Mouse (Mus musculus) spleen, postnatal 10 days (tissue): ENCODE results near the gene Stx1b.
"Not testable (repeated sequence)": the region's sequence is repeated elsewhere in the genome, so short reads cannot be mapped to it uniquely, and the experiment has no call there.

Experiments
- DNase-seq, 2 experiments: peaks; one replicate each; pipeline ENCODE4 v3.0.0; 2021 to 2022; ENCODE audit warnings: low spot score in 2 of 2

Stx1b gene

DNA sequence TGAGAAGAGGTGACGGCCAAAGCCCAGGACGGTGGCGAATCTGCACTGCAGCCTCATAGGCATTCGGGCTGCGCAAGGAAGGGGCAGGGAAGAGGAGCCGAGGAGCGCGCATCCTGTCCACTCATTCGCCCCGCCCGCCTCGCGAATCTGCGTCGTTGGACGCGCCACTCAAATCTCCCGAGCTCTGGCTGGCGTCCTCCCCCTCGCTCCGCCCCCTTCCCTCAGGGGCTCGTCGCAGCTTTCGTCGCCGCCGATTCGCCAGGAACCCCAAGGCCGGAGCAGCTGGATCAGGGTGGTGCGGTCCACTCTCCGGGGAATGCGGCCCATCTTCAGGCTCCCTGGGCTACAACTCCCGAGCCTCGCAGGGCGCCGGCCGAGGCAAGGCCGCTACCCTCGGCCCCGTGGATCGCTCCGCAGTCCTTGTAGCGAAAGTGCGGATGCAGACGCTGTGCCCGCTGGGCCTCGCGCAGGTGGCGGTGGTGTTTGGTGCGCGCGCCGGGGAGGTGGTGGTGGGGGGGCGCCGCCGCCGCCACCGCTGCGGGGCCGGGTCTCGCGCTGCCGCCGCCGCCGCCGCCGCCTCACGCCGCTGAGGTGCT lies 47.4 kb downstream of the Stx1b start:
- DNase-seq, result peak; percentile 95 to 98

DNA sequence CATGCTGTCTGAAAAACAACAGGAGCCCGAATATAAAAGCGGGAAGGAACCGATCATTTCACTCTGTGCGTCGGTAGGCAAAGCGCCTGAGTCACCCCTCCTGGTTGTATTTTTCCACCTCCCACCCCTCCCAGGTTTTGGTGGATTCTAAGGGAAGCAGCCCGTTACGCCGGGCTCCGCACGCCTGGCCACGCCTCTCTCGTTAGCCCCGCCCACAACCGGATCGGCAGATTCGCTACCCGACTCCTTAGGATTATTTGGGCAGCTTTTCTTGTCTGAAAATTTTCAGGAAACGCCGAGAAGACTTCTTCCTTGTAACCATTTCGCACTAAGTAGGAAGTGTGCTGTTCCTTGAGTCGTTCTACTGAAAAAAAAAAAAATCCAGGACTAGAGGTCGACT lies 47.9 kb downstream of the Stx1b start, which contains the start of gene Setd1a:
Gene Setd1a (plus strand): TSS at position 245 of the 400 bp plus-strand sequence.
- DNase-seq, result peak; percentile 91 to 94

- DNase-seq, result not testable (repeated sequence)
Observed at GRCm38 (mm10) chr7:127775837-127776236, 48.5 kb downstream of the Stx1b start.

- DNase-seq, result peak; percentile 61 to 86
Observed at GRCm38 (mm10) chr7:127773664-127774384, 50.5 kb downstream of the Stx1b start.

DNA sequence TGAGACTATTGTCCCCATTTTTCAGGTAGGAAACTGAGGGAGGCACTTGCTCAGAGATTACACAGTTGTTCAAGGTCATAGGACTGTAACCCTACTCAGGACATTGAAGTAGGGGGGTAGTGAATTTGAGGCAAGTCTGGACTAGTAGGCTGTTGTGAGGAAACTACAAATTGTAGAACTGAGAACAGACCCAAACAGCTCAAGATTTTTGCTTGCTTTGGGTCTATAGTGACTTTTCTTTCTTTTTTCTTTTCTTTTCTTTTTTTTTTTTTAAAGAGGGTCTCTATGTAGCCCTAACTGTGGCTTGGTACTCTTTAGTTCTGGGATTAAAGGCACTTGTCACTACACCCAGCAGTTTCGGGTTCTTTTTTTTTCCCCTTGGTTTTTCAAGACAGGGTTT lies 51.8 kb downstream of the Stx1b start:
- DNase-seq, result no peak

GRCm38 (mm10) chr7:127772080-127772479 lies 52.3 kb downstream of the Stx1b start:
- no peak for DNase-seq

- peak in 1 of 2 experiments; percentile 25 for DNase-seq
Observed at GRCm38 (mm10) chr7:127771262-127771661, 53.1 kb downstream of the Stx1b start.

GRCm38 (mm10) chr7:127770039-127770905 lies 54.1 kb downstream of the Stx1b start:
- peak; percentile 36 to 37 for DNase-seq

DNA sequence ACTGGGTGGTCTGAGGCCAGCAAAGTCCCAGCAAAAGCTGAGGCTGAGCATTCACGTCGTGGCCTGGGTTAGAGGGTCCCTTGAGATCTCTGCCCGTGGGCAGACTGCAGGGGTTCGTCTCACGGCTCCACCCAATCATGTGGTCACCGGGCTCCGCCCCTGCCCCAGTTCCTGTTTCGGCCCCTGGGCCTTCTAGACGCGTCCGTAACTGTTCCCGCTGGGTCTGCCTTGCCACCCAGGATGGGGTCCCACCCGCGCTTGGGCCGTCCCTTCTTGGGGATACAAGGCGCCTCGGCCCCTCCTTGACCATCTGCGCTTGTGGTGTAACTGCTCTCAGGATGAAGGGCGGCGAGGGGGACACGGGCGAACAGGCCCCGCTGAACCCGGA lies 54.7 kb downstream of the Stx1b start, which contains the start of gene Orai3:
Gene Orai3 (plus strand): TSS at position 165 of the 388 bp plus-strand sequence.
- peak; percentile 86 to 87 for DNase-seq

DNA sequence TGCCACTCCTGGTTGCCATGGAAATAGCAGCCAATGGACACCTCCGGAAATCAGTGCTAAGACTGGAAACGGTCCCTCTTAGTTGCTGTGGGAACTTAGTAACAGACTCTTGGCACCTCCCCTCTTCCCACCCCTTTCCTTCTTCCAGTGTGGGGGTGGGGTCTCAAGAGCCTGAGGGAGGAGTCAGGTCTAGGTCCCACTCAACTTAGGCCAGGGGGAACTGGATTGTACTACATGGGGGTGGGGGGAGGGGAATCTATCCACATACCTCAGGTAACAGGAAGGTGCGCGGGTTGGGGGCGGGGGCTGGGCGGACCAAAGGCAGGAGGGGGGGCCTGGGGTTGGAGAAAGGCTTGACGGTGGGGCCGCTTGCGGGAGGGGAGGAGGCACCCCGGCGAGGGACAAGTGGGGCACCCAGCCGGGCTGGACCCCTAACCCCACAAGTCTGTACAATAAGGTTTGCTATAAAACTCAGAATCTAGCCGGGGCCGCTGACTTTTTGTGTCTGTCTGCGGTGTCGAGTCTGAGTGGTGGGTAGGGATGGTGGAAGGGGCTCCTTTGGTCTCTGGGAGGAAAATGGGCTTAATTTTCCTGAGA lies 55.3 kb downstream of the Stx1b start:
- DNase-seq, result peak; percentile 59 to 74

DNA sequence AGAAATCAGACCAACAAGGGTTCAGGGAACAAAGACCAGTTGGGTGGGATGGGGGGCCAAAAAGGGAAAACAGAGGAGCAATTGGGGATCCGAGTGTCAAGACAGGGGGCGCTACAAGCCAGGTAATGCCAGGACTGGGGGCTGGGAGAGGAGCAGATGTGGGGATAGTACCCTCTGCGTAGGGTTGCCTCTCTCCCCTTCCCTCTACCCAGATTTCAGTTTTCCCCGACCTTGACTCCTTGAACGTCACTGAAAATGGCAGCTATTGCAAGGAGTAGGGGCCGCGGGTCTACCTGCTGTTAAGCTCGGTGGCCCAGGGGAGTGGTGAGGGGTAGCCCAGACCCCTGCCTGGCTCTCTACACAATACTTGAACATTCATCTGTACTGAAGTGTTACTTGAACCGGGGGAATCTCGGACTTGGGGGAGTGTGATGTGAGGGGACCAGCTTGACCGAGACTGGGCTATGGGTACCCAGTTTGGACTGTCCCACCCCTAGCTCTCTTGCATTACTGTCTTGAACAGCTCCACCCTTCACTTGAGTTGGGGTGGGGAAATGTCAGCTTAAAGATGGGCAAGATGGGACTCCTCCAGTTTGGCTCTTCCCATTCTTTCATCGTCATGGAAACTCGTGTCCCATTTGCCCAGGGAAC lies 55.9 kb downstream of the Stx1b start:
- DNase-seq, result peak; percentile 41 to 60

- peak in 1 of 2 experiments; percentile 34 for DNase-seq
Observed at GRCm38 (mm10) chr7:127767671-127768345, 56.5 kb downstream of the Stx1b start.

DNA sequence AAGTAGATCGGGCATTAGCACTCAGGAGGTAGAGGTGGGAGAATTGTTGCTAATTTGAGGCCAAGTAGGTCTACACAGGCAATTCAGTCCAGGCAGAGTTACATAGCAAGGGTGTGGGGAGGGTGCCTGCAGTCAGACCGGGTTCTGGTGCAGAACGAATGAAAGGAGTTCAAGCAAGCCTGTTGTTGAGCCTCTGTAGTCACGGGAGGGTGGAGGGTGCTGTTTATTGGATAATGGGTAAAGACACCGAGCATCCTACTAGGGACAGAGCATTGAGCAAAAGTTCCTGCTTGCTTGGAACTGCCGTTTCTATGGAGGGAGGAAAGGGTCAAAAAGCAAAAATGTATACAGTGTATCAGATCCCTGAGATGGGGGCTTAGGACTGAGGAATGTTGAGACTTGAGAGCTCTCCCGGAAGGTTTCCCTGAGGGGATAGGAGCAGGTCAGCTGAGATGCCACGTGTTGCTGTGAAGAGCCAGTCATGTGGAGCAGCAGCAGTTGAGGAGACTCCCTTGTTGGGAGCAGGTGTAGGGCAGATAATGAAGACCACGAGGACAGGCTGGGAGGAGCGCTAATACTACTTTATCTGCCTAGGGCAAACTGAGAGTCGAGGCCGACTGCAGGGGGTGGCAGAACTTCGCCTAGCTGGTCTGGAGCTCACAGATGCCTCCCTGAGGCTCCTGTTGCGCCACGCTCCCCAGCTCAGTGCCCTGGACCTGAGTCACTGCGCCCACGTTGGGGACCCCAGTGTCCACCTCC lies 57.3 kb downstream of the Stx1b start:
- DNase-seq, result peak; percentile 75 to 81

- no peak for DNase-seq
Observed at GRCm38 (mm10) chr7:127765756-127766155, 58.6 kb downstream of the Stx1b start.

DNA sequence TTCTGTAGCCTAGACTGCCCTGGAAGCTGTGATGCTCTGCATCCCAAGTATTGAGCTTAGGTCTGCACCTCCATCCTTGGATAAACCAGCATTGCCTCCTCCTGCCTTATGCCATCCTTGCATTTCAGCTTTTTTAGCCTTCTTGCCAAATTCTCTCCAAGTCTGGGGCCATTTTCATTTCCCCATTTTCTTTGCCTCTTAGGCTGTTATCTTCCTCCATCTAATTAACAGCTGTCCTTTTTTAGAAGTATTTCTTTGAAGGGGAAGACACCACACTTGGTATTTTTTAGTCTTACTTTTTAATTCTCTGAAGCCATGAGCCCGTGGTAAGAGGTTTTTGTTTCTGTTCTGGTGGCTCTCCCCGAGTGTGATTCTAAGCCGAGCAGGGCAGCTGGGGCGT lies 60.7 kb downstream of the Stx1b start:
- DNase-seq, result no peak

GRCm38 (mm10) chr7:127761026-127761425 lies 63.3 kb downstream of the Stx1b start:
- DNase-seq, result peak; percentile 74 to 83

- DNase-seq, result no peak
Observed at GRCm38 (mm10) chr7:127760478-127760877, 63.9 kb downstream of the Stx1b start.

DNA sequence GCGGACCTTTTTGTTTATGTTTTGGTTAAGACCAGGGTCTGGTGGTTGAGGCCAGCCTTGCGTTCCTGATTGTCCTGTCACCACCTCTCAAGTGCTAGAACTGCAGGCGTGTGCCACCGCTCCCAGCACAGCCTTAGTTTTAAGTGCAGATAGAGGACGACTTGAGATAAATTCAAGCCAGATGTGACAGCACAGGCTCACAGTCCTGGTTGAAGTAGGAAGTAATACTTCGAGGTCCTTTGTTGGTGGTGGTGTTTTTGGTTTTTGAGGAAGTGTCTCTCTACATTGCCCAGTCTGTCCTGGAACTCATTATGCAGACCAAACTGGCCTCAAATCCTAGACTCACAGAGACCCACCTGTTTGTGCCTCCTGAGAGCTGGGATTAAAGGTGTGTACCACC lies 64.6 kb downstream of the Stx1b start:
- no peak for DNase-seq
